In the genomic region with DNA sequence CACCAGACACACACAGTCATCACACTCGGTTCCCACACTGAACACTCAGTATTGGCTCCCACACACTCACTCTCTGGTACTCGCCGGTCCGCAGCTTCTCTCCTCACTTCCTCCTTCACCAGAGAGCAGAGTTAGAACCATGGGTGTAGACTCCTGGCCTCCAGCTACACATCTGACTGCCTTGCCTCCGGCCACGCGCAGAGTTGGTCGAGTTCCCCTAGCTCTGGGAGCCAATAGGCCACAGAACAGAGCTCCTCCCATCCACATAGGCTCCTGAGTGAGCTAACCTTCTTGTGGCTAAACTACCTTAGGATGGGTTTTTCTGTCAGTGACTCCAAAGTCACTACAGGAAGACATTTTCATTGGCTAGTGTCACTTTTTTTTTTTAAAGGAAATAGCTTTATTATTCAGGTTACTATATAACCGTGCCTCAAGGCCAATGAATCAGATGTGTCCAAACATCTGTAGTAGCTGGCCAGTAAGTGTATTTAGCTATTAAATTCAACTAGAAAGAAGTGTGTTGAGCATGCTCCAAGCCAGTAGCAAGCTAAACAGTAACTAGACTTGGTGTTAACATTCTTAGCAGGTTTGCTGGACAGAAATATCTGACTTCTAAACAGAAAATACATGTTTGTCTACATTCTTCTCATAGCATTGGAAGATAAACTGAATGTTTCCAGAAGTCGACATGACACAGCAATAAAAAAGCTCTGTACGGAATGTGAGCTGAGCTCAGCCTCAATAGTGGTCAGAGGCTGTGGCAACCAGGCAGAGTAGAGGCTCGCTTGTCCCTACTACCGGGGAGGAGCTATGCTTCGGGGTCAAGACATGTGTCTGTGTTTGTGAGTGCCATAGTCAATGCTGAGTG, we compare ENCODE assay signal across 10 mouse cellular contexts. TPM values are rescaled to one million over a fixed set of nuclear protein-coding genes. Genes with fewer than 3 reads are reported as not detected.
A peak's percentile ranks its signal among the peaks of the same experiment; 100 is the strongest.
DNase-seq lines count a peak whose midpoint lies in the region; ATAC-seq and TF ChIP-seq lines count a peak whose summit lies in the region.
"Had no signal": no experiment of that assay in that cellular context is flagged by ENCODE, and none has a peak within 500 bp of the region (broad histone marks: within the 10 kb centered on the region; RNA-seq: fewer than 3 reads in every experiment).

No protein-coding gene starts in this region.

- peaks cover 4% of the 10 kb centered on the region; the same call in 1 of the 2 replicates for H3K4me1 ChIP-seq in kidney, postnatal 0 days (replicated peaks; ENCODE audit: insufficient read depth, low read length)
- no peaks in the 10 kb centered on the region for H3K4me1 ChIP-seq in forebrain, embryonic 11.5 days (replicated peaks; ENCODE audit: control insufficient read depth, insufficient read depth, low read length)
- H3K4me1 ChIP-seq: forebrain, embryonic 10.5 days; hindbrain, embryonic 13.5 days had no signal

- H3K4me2 ChIP-seq in kidney, postnatal 0 days (ENCODE audit: low read length), result peak overlapping the region; percentile 36
- no peak overlapping the region for H3K4me2 ChIP-seq in forebrain, embryonic 11.5 days (ENCODE audit: low read depth, low read length, severe bottlenecking)
- H3K4me2 ChIP-seq: hindbrain, embryonic 13.5 days had no signal

- no peaks in the 10 kb centered on the region for H3K27me3 ChIP-seq in kidney, postnatal 0 days (ENCODE audit: insufficient read depth, low read length)
- no peaks in the 10 kb centered on the region for H3K27me3 ChIP-seq in forebrain, embryonic 11.5 days (ENCODE audit: control insufficient read depth, insufficient read depth, low read length)
- H3K27me3 ChIP-seq: hindbrain, embryonic 13.5 days had no signal

- H3K27ac ChIP-seq in kidney, postnatal 0 days, result peak overlapping the region; percentile 85
- H3K27ac ChIP-seq in forebrain, embryonic 11.5 days (ENCODE audit: low read depth, low read length), result no peak overlapping the region
- H3K27ac ChIP-seq: forebrain, embryonic 10.5 days; hindbrain, embryonic 13.5 days had no signal

- WGBS in kidney, postnatal 0 days, result 47% methylated on average over 14 of the region's 14 CpGs
- WGBS in forebrain, embryonic 11.5 days, result 92% methylated on average over 14 of the region's 14 CpGs

- no peaks in the 10 kb centered on the region for H3K9me3 ChIP-seq in kidney, postnatal 0 days (replicated peaks; ENCODE audit: low read length)
- no peaks in the 10 kb centered on the region for H3K9me3 ChIP-seq in forebrain, embryonic 11.5 days (ENCODE audit: control insufficient read depth, low read length)
- H3K9me3 ChIP-seq: forebrain, embryonic 10.5 days; hindbrain, embryonic 13.5 days had no signal

- H3K36me3 ChIP-seq in kidney, postnatal 0 days (ENCODE audit: insufficient read depth, low read length), result no peaks in the 10 kb centered on the region
- H3K36me3 ChIP-seq in forebrain, embryonic 11.5 days (ENCODE audit: control insufficient read depth, insufficient read depth, low read length), result no peaks in the 10 kb centered on the region

- peak; percentile 78 for DNase-seq in kidney, postnatal 0 days (ENCODE audit: low spot score)
- no peak for DNase-seq in gastrocnemius, postnatal 14 days
- no peak for DNase-seq in embryo, embryonic 11 days
- DNase-seq in thymus, postnatal 14 days, result no peak
- no peak for DNase-seq in forebrain, embryonic 11.5 days (ENCODE audit: low spot score)

- H3K4me3 ChIP-seq in kidney, postnatal 0 days (replicated peaks; ENCODE audit: low read depth, low read length), result 0 out of 2 replicates have a peak overlapping the region, but pooled peaks have one; percentile 4
- H3K4me3 ChIP-seq in forebrain, embryonic 11.5 days (ENCODE audit: low read depth, low read length), result no peak overlapping the region
- H3K4me3 ChIP-seq: forebrain, embryonic 10.5 days; hindbrain, embryonic 13.5 days had no signal

- ATAC-seq in CD4-positive, CD25-positive, alpha-beta regulatory T cell, adult 4 months, result peak; percentile 74
- peak; percentile 74 for ATAC-seq in activated CD4-positive, CD25-positive, alpha-beta regulatory T cell, adult 4 months
- peak; percentile 84 for ATAC-seq in kidney, postnatal 0 days (replicated peaks; ENCODE audit: low FRiP score, low read depth)
- ATAC-seq in megakaryocyte-erythroid progenitor cell, adult 5-6 weeks (replicated peaks; ENCODE audit: low FRiP score, low TSS enrichment, poor library complexity, severe bottlenecking), result peak; percentile 70
- no peak for ATAC-seq in forebrain, embryonic 11.5 days (replicated peaks; ENCODE audit: low FRiP score)

- no peak for TF ChIP-seq CTCF in kidney, postnatal 0 days (IDR thresholded peaks at IDR 0.05; ENCODE audit: low read depth)

- H3K9ac ChIP-seq in kidney, postnatal 0 days (ENCODE audit: low read depth, low read length), result no peak overlapping the region
- H3K9ac ChIP-seq in forebrain, embryonic 11.5 days (ENCODE audit: low read length), result no peak overlapping the region
- H3K9ac ChIP-seq: hindbrain, embryonic 13.5 days had no signal

- intact Hi-C loops in gastrocnemius, postnatal 14 days (cut with DNase I; ENCODE audit: low total_unique reads), result no loop called here

RNA-seq across cellular contexts. Expression of gene Fgd3, which starts 21.4 kb away (rescaled TPM):
- 10 to 100 TPM; 17.9 to 23.2 TPM for polyA plus RNA-seq in CD4-positive, CD25-positive, alpha-beta regulatory T cell, adult 4 months (2017; shearing (Covaris generic))
- polyA plus RNA-seq in activated CD4-positive, CD25-positive, alpha-beta regulatory T cell, adult 4 months (2017; shearing (Covaris generic)), result 10 to 100 TPM; 11.5 to 13.7 TPM
- 0.97 and 1.0 TPM in 2 replicates for polyA plus RNA-seq in kidney, postnatal 0 days (2015; fragmentation: Nextera tagmentation; extraction: Ambion mirVana)
- total RNA-seq in megakaryocyte-erythroid progenitor cell, adult 5-6 weeks (2014; fragmentation: Nextera tagmentation), result 4.5 and 5.0 TPM in 2 replicates
- total RNA-seq in megakaryocyte-erythroid progenitor cell, adult 5-6 weeks (2017), result 4.6 and 5.2 TPM in 2 replicates
- 1 to 10 TPM in 1 of 2 experiments, under 1 TPM in 1; 0.93 to 1.3 TPM for total RNA-seq in gastrocnemius, postnatal 14 days (2021)
- polyA plus RNA-seq in forebrain, embryonic 11.5 days (2014; fragmentation: Nextera tagmentation; extraction: Ambion mirVana), result 1.7 and 2.1 TPM in 2 replicates

RNA-seq across cellular contexts. Expression of gene Bicd2, which starts 42.6 kb away (rescaled TPM):
- polyA plus RNA-seq in CD4-positive, CD25-positive, alpha-beta regulatory T cell, adult 4 months (2017; shearing (Covaris generic)), result 1 to 10 TPM; 5.9 to 6.1 TPM
- 1 to 10 TPM; 5.8 to 6.2 TPM for polyA plus RNA-seq in activated CD4-positive, CD25-positive, alpha-beta regulatory T cell, adult 4 months (2017; shearing (Covaris generic))
- 23.1 and 23.4 TPM in 2 replicates for polyA plus RNA-seq in kidney, postnatal 0 days (2015; fragmentation: Nextera tagmentation; extraction: Ambion mirVana)
- total RNA-seq in megakaryocyte-erythroid progenitor cell, adult 5-6 weeks (2014; fragmentation: Nextera tagmentation), result 14.8 and 16.1 TPM in 2 replicates
- 18.3 and 26.2 TPM in 2 replicates for total RNA-seq in megakaryocyte-erythroid progenitor cell, adult 5-6 weeks (2017)
- 10 to 100 TPM; 20.5 to 21.2 TPM for total RNA-seq in gastrocnemius, postnatal 14 days (2021)
- polyA plus RNA-seq in forebrain, embryonic 11.5 days (2014; fragmentation: Nextera tagmentation; extraction: Ambion mirVana), result 35.7 and 38.5 TPM in 2 replicates

RNA-seq across cellular contexts. Expression of gene Susd3, which starts 50.2 kb away (rescaled TPM):
- 10 to 100 TPM; 60.4 to 88.7 TPM for polyA plus RNA-seq in CD4-positive, CD25-positive, alpha-beta regulatory T cell, adult 4 months (2017; shearing (Covaris generic))
- polyA plus RNA-seq in activated CD4-positive, CD25-positive, alpha-beta regulatory T cell, adult 4 months (2017; shearing (Covaris generic)), result 10 to 100 TPM; 61.0 to 67.4 TPM
- 41.8 and 44.8 TPM in 2 replicates for polyA plus RNA-seq in kidney, postnatal 0 days (2015; fragmentation: Nextera tagmentation; extraction: Ambion mirVana)
- total RNA-seq in megakaryocyte-erythroid progenitor cell, adult 5-6 weeks (2014; fragmentation: Nextera tagmentation), result 0.70 and 3.1 TPM in 2 replicates
- 1.6 TPM in 1 of 2 replicates, not detected in the other for total RNA-seq in megakaryocyte-erythroid progenitor cell, adult 5-6 weeks (2017)
- total RNA-seq in gastrocnemius, postnatal 14 days (2021), result under 1 TPM; 0.16 to 0.51 TPM
- 0.32 and 1.4 TPM in 2 replicates for polyA plus RNA-seq in forebrain, embryonic 11.5 days (2014; fragmentation: Nextera tagmentation; extraction: Ambion mirVana)

Comparison
In these comparisons a context has a peak if more than half of its experiments do, and no peak if none do; other contexts are left out.
1. RNA of gene Susd3, which starts 50.2 kb away (polyA plus RNA-seq): 60.4 to 88.7 TPM in CD4-positive, CD25-positive, alpha-beta regulatory T cell, adult 4 months, 61.0 to 67.4 TPM in activated CD4-positive, CD25-positive, alpha-beta regulatory T cell, adult 4 months and 41.8 to 44.8 TPM in kidney, postnatal 0 days; 0.32 to 1.4 TPM in forebrain, embryonic 11.5 days; every median in the first group is over 10 times any median in the second.